Comparison of ENCODE assay signal across 11 mouse cellular contexts in the genomic region with DNA sequence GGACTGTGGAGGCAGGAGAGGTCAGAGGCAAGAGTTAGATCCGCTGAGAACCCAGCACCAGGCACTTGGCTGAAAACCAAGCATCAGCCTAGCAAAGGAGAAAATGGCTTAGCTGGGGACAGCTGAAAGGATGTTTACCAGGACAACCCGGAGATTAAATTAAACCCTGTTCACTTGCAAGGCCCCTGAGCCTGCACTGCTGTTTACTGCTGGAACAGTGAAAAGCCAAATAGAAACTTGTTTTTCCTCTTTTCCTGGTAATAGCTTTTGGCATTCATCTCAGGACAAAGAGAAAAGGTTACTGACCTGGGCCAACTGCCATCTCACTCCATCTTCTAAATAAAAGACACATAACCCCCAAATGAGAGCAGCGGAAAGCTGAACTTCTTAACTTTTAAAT.
DNase-seq lines count a peak whose midpoint lies in the region; ATAC-seq and TF ChIP-seq lines count a peak whose summit lies in the region.
"Had no signal": no experiment of that assay in that cellular context is flagged by ENCODE, and none has a peak within 500 bp of the region (broad histone marks: within the 10 kb centered on the region; RNA-seq: fewer than 3 reads in every experiment).

No protein-coding gene starts in this region.

- H3K4me3 ChIP-seq in gastrocnemius, adult 2 months: no peak overlapping the region
- H3K4me3 ChIP-seq in midbrain, embryonic 14.5 days (replicated peaks; ENCODE audit: low read depth, low read length): no peak overlapping the region
- H3K4me3 ChIP-seq in midbrain, embryonic 13.5 days (replicated peaks): no peak overlapping the region
- H3K4me3 ChIP-seq in stomach, postnatal 0 days (ENCODE audit: low read depth, low read length): no peak overlapping the region
- H3K4me3 ChIP-seq: forebrain, embryonic 10.5 days; heart, embryonic 15.5 days had no signal

- TF ChIP-seq CTCF in gastrocnemius, adult 2 months (IDR thresholded peaks at IDR 0.05): no peak
- no peak for TF ChIP-seq CTCF in stomach, postnatal 0 days (IDR thresholded peaks at IDR 0.05; ENCODE audit: low read depth)

- no peak overlapping the region for H3K4me2 ChIP-seq in midbrain, embryonic 14.5 days (ENCODE audit: low read length)
- no peak overlapping the region for H3K4me2 ChIP-seq in midbrain, embryonic 13.5 days (replicated peaks)
- H3K4me2 ChIP-seq in stomach, postnatal 0 days (replicated peaks; ENCODE audit: low read depth): no peak overlapping the region
- H3K4me2 ChIP-seq: heart, embryonic 15.5 days had no signal

- TF ChIP-seq EP300 in stomach, postnatal 0 days (optimal IDR thresholded peaks at IDR 0.05): no peak

- ATAC-seq in midbrain, embryonic 14.5 days (ENCODE audit: low FRiP score, low TSS enrichment): no peak
- no peak for ATAC-seq in midbrain, embryonic 13.5 days
- no peak; the same call in 1 of the 2 replicates for ATAC-seq in stomach, postnatal 0 days (ENCODE audit: low FRiP score, low TSS enrichment)
- no peak for ATAC-seq in erythroid progenitor cell, adult 5-6 weeks (replicated peaks; ENCODE audit: low FRiP score, poor library complexity, severe bottlenecking)
- ATAC-seq: intestine, postnatal 0 days had no signal

- no peaks in the 10 kb centered on the region for H3K27me3 ChIP-seq in midbrain, embryonic 14.5 days (ENCODE audit: control insufficient read depth, insufficient read depth, low read length)
- no peaks in the 10 kb centered on the region for H3K27me3 ChIP-seq in midbrain, embryonic 13.5 days
- no peaks in the 10 kb centered on the region for H3K27me3 ChIP-seq in stomach, postnatal 0 days (ENCODE audit: control insufficient read depth, insufficient read depth, low read length)
- H3K27me3 ChIP-seq: heart, embryonic 15.5 days had no signal

- H3K27ac ChIP-seq in gastrocnemius, adult 2 months: peak overlapping the region; percentile 62
- no peak overlapping the region for H3K27ac ChIP-seq in midbrain, embryonic 14.5 days (replicated peaks; ENCODE audit: low read depth, low read length)
- H3K27ac ChIP-seq in midbrain, embryonic 13.5 days: no peak overlapping the region
- H3K27ac ChIP-seq in stomach, postnatal 0 days (replicated peaks): no peak overlapping the region
- H3K27ac ChIP-seq: forebrain, embryonic 10.5 days; heart, embryonic 15.5 days had no signal

- no peaks in the 10 kb centered on the region for H3K4me1 ChIP-seq in midbrain, embryonic 14.5 days (ENCODE audit: control insufficient read depth, insufficient read depth, low read length)
- H3K4me1 ChIP-seq in midbrain, embryonic 13.5 days (replicated peaks): 0 out of 2 replicates have a peak, but pooled peaks cover 4% of the 10 kb centered on the region
- no peaks in the 10 kb centered on the region for H3K4me1 ChIP-seq in stomach, postnatal 0 days (replicated peaks; ENCODE audit: control insufficient read depth, insufficient read depth)
- H3K4me1 ChIP-seq: heart, embryonic 15.5 days had no signal

- intact Hi-C loops in gastrocnemius, adult 2 months (cut with DNase I): no loop called here
- intact Hi-C loops in gastrocnemius, postnatal 14 days (cut with DNase I; ENCODE audit: low total_unique reads): no loop called here

- H3K9me3 ChIP-seq in midbrain, embryonic 14.5 days (ENCODE audit: control insufficient read depth, low read length): no peaks in the 10 kb centered on the region
- H3K9me3 ChIP-seq in midbrain, embryonic 13.5 days: no peaks in the 10 kb centered on the region
- H3K9me3 ChIP-seq in stomach, postnatal 0 days (ENCODE audit: control insufficient read depth, low read length): no peaks in the 10 kb centered on the region
- H3K9me3 ChIP-seq: forebrain, embryonic 10.5 days; heart, embryonic 15.5 days had no signal

- no peaks in the 10 kb centered on the region for H3K36me3 ChIP-seq in midbrain, embryonic 14.5 days (ENCODE audit: control insufficient read depth, insufficient read depth, low read length)
- H3K36me3 ChIP-seq in midbrain, embryonic 13.5 days: no peaks in the 10 kb centered on the region
- H3K36me3 ChIP-seq in stomach, postnatal 0 days (ENCODE audit: control insufficient read depth, insufficient read depth, low read length): no peaks in the 10 kb centered on the region
- H3K36me3 ChIP-seq: forebrain, embryonic 10.5 days; heart, embryonic 15.5 days had no signal

- 43% methylated on average over 3 of the region's 3 CpGs for WGBS in midbrain, embryonic 14.5 days
- WGBS in midbrain, embryonic 13.5 days: 38% methylated on average over 3 of the region's 3 CpGs
- 33% methylated on average over 3 of the region's 3 CpGs for WGBS in stomach, postnatal 0 days

- peak; percentile 28 for DNase-seq in gastrocnemius, adult 2 months
- DNase-seq in gastrocnemius, postnatal 14 days: no peak
- peak; percentile 19 for DNase-seq in midbrain, embryonic 14.5 days
- DNase-seq in kidney, postnatal 10 days: peak; percentile 58
- peak; percentile 13 for DNase-seq in stomach, postnatal 0 days (ENCODE audit: low spot score)
- DNase-seq in adipocyte (ENCODE audit: low spot score): no peak

- H3K9ac ChIP-seq in midbrain, embryonic 14.5 days (replicated peaks; ENCODE audit: low read length): no peak overlapping the region
- no peak overlapping the region for H3K9ac ChIP-seq in midbrain, embryonic 13.5 days (replicated peaks)
- no peak overlapping the region for H3K9ac ChIP-seq in stomach, postnatal 0 days (ENCODE audit: low read length)
- H3K9ac ChIP-seq: heart, embryonic 15.5 days had no signal

Comparison
In these comparisons a context has a peak if more than half of its experiments do, and no peak if none do; other contexts are left out.
1. DNase-seq: peak in gastrocnemius, adult 2 months (single experiment), midbrain, embryonic 14.5 days (single experiment), kidney, postnatal 10 days (single experiment) and stomach, postnatal 0 days (single experiment); none in gastrocnemius, postnatal 14 days (single experiment) and adipocyte (single experiment).